Mouse (Mus musculus): ENCODE measurements around the gene Pnpla1. TPM values are rescaled to one million over a fixed set of nuclear protein-coding genes. Genes with fewer than 3 reads are reported as not detected.

The Pnpla1 gene
- polyA plus RNA-seq, 1 experiment, result 0.40 TPM

DNA sequence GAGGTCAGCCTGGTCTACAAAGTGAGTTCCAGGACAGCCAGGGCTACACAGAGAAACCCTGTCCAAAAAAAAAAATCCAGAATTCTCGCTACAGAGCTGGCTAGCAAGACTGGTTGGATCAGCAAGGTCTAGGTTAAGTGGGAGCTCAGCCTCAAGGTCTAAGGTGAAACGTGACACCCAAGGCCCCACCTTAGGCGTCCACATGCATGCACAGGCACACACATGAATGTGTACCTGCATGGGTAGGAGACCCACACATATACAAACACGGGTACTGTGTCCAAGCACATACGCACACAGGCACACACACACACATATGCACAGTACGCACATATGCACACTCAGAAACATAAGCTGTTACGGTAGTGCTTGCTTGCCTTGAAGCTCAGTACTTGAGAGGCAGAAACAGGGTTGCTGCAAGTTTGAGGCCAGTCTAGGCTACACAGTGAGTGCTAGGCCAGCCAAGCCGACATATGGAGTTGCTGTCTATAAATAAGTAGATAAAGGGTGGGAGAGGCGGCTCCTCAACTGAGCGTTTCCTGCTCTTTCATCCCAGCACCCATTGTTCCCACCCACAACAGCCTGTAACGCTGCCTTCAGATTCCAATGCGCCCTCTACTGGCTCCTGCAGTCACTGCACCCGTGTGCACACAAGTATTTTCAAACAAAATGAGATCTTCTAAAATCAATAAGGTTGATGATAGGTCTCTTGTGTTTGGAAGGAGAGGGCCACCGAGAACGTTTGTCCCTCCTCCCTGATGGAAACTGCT lies 68.8 kb downstream of the Pnpla1 start:
- H3K27ac ChIP-seq (ENCODE audit: insufficient read depth, low read length), result no peak overlapping the region
- TF ChIP-seq POLR2A (IDR thresholded peaks at IDR 0.05; ENCODE audit: extremely low read depth, insufficient read depth, low read length), result no peak
- TF ChIP-seq CTCF (IDR thresholded peaks at IDR 0.05; ENCODE audit: extremely low read depth, insufficient read depth, low read length), result peak; percentile 69
- no peak overlapping the region for H3K4me3 ChIP-seq (ENCODE audit: insufficient read depth, low read length)
- peaks cover 1% of the 10 kb centered on the region; the same call in 1 of the 2 replicates for H3K4me1 ChIP-seq (ENCODE audit: control insufficient read depth, insufficient read depth, low read length)

DNA sequence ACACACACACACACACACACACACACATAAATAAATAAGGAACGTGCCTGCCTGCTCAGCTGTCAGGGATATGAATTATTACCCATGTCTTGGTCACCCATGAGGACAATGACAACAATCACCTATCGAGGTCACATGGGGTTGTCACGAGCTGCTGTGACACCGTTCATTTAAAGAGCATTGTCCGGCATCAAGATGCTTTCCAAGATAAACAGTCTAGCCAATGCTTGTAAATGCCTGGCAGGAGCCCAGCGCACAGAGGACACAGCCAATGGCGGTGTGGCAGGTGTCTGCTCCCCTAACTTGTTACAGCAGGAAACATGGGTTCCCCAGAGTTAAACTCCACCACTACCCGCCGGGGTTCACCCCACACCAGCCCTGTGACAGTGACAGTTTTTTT lies 69.8 kb downstream of the Pnpla1 start:
- H3K4me3 ChIP-seq (ENCODE audit: insufficient read depth, low read length), result no peak overlapping the region
- TF ChIP-seq POLR2A (IDR thresholded peaks at IDR 0.05; ENCODE audit: extremely low read depth, insufficient read depth, low read length) (no peak), CTCF (IDR thresholded peaks at IDR 0.05; ENCODE audit: extremely low read depth, insufficient read depth, low read length) (no peak)

DNA sequence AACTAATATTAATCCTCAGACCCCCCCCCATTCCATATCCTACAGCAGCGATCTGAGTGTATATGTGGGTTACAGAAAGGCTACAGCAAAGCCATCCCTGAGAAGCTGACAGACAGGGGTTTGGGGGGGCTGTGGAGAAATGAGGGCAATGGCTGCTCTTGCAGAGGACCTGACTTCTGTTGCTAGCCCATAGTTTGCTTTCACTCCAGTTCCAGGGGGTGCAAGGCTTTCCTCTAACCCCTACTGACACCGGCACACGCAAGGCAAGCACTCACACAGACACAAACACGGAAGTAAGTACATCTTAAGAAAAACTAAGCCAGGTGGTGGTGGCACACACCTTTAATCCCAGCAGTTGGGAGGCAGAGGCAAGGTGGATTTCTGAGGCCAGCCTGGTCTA lies 71.2 kb downstream of the Pnpla1 start:
- Histone ChIP-seq H3K4me1 (ENCODE audit: control insufficient read depth, insufficient read depth, low read length) (peaks cover 1% of the 10 kb centered on the region; the same call in 1 of the 2 replicates), H3K4me3 (ENCODE audit: insufficient read depth, low read length) (no peak overlapping the region), H3K27ac (ENCODE audit: insufficient read depth, low read length) (no peak overlapping the region)
- TF ChIP-seq CTCF (IDR thresholded peaks at IDR 0.05; ENCODE audit: extremely low read depth, insufficient read depth, low read length), result no peak
- TF ChIP-seq POLR2A (IDR thresholded peaks at IDR 0.05; ENCODE audit: extremely low read depth, insufficient read depth, low read length), result no peak

More for the DNA sequence above, 69.8 kb downstream of the Pnpla1 start:
- peaks cover 1% of the 10 kb centered on the region; the same call in 1 of the 2 replicates for H3K4me1 ChIP-seq (ENCODE audit: control insufficient read depth, insufficient read depth, low read length)
- no peak overlapping the region for H3K27ac ChIP-seq (ENCODE audit: insufficient read depth, low read length)

DNA sequence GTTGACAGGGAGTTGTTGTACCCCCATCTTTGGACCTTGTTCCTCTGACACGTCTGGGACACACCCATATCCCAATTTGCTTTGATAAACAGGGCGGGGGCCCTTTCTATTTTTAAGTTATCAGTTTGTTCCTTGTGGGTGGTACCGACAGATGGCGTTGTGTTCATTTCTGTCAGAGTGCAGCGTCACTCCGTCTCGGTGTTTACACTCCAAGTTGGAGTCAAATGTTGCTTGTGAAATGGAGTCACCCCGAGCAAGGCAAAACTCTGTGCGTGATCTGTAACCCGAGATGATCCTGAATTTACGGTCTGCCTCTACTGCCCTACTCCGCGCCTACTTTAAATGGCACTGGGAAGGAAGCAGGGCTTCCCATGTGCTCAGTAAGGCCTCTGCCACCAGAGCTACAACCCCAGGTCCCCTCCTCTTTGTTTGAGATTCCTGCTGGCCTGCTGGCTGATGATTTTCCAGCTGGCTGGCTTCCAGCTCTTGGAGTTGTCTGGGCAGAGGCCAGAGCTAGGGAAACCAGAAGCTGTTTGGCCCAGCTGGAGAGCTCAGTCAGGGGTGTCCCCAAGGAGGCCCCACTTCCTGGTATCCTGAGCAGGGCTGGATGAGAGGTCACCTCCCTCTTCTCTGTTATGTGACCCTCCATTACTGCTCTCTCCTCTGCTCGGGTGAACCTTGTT lies 72.3 kb downstream of the Pnpla1 start:
- H3K27ac ChIP-seq (ENCODE audit: insufficient read depth, low read length), result no peak overlapping the region
- TF ChIP-seq CTCF (IDR thresholded peaks at IDR 0.05; ENCODE audit: extremely low read depth, insufficient read depth, low read length), result no peak
- TF ChIP-seq POLR2A (IDR thresholded peaks at IDR 0.05; ENCODE audit: extremely low read depth, insufficient read depth, low read length), result no peak
- no peak overlapping the region for H3K4me3 ChIP-seq (ENCODE audit: insufficient read depth, low read length)
- peaks cover 1% of the 10 kb centered on the region; the same call in 1 of the 2 replicates for H3K4me1 ChIP-seq (ENCODE audit: control insufficient read depth, insufficient read depth, low read length)

DNA sequence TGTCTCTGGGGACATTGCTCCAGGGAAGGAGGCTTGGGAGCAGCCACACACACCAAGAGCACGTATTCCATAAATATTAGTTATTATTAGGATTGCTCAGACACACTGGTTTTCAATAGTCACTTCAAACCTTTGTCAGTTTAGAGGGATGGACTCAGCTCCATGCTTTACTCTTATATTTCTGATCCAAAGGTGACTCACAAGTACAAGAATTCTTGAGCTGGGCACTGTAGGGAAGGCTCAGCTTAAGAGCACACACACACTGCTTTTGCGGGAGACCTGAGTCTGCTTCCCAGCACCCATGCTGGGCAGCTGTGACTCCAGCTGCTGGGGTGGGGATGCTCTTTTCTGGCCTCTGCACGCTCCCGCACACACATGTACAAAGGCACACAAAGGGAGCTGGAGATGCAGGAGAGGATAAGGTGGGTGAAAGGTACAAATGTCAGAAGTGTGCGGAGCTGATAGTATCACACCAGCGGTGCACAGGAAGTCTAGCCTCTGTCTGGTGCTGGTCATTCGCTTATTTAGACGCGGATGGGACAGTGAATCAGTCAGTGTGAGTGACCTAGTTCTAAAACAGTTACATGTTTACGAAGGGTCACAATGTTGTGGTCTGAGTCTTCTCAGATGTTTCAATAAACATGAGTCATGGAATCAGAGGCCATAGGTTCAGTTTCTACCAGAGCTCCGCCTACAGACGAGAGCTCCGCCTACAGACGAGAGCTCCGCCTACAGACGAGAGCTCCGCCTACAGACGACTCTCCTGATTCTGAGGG lies 73.4 kb downstream of the Pnpla1 start:
- Histone ChIP-seq H3K27ac (ENCODE audit: insufficient read depth, low read length) (no peak overlapping the region), H3K4me3 (ENCODE audit: insufficient read depth, low read length) (no peak overlapping the region), H3K4me1 (ENCODE audit: control insufficient read depth, insufficient read depth, low read length) (peaks cover 1% of the 10 kb centered on the region; the same call in 1 of the 2 replicates)
- TF ChIP-seq POLR2A (IDR thresholded peaks at IDR 0.05; ENCODE audit: extremely low read depth, insufficient read depth, low read length) (no peak), CTCF (IDR thresholded peaks at IDR 0.05; ENCODE audit: extremely low read depth, insufficient read depth, low read length) (no peak)

DNA sequence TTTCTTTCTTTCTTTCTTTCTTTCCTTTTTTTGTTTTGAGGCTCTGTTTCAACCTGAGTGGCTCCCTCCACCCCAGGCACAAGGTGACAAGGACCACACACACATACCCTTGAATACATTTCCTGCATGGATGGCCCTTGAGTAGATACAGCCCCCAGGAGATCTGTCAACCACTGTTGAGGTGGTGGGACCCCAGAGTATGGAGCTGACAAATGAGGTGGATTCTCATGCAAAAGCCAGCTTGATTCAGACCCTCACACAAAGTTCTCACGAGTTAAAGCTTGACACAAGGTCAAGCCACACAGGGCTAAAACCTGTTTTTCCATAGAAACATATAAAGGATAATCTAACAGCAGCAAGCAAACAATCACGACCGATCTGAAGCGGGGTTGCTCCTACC lies 74.1 kb downstream of the Pnpla1 start:
- Histone ChIP-seq H3K27ac (ENCODE audit: insufficient read depth, low read length) (no peak overlapping the region), H3K4me1 (ENCODE audit: control insufficient read depth, insufficient read depth, low read length) (peaks cover 1% of the 10 kb centered on the region; the same call in 1 of the 2 replicates), H3K4me3 (ENCODE audit: insufficient read depth, low read length) (no peak overlapping the region)
- no peak for TF ChIP-seq CTCF (IDR thresholded peaks at IDR 0.05; ENCODE audit: extremely low read depth, insufficient read depth, low read length)
- no peak for TF ChIP-seq POLR2A (IDR thresholded peaks at IDR 0.05; ENCODE audit: extremely low read depth, insufficient read depth, low read length)

DNA sequence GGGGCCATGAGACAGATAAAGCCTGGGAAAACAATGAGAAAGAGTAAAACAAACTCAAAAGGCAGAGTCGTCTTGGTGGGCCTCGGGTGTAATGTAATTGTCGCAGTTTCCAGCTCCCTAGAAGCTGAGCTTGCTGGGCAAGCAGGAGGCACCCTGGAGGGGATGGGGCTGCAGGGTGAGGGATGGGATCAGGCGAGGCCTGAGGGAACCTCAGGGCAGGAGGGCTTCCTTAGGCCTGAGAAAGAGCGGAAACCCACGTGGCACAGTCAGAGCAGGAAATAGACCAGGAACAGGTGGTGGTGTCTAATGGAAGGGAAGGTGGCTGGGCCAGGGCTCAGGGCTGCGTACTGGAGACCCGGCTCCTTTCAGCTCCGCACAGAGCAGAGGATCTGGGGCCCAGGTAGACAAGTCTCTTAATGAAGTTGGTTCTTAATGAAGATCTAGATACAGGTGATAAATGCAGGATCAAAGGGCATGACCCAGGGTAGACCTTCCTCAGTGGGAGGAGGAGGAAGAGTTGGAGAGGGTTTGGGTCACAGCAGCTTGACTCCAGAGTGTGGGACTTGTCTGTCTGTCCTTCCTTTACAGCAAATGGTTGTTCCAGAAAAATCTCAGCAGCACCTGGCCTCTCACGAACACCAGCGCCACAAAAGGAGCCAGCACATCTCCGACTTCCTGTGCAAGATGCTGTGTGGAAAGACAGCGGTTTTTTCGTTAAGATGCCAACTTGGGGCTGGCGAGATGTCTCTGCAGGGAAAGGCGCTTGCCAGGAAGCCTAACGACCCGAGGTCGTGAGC lies 76.1 kb downstream of the Pnpla1 start:
- Histone ChIP-seq H3K4me3 (ENCODE audit: insufficient read depth, low read length) (no peak overlapping the region), H3K27ac (ENCODE audit: insufficient read depth, low read length) (no peak overlapping the region), H3K4me1 (ENCODE audit: control insufficient read depth, insufficient read depth, low read length) (peaks cover 1% of the 10 kb centered on the region; the same call in 1 of the 2 replicates)
- no peak for TF ChIP-seq POLR2A (IDR thresholded peaks at IDR 0.05; ENCODE audit: extremely low read depth, insufficient read depth, low read length)
- no peak for TF ChIP-seq CTCF (IDR thresholded peaks at IDR 0.05; ENCODE audit: extremely low read depth, insufficient read depth, low read length)

DNA sequence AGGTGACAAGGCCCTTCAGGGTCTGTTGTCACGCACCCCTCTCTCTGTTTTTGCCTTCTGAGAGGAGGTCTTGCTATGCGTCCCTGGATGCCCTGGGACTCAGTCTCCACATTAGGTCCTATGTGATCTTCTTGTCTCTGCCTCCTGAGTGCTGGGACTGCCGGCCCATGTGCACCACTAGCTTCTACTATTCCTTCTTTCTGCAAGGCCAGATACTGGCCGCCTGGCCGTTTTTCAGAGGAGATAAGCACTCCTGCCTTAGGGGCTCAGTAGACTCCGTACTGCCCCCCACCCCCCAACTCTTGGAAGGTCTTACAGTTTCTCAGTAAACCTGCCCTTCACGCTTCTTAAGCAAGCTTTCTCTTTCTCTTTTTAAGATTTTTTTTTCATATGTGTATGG lies 77.9 kb downstream of the Pnpla1 start:
- no peaks in the 10 kb centered on the region for H3K4me1 ChIP-seq (ENCODE audit: control insufficient read depth, insufficient read depth, low read length)
- H3K27ac ChIP-seq (ENCODE audit: insufficient read depth, low read length), result no peak overlapping the region
- TF ChIP-seq POLR2A (IDR thresholded peaks at IDR 0.05; ENCODE audit: extremely low read depth, insufficient read depth, low read length) (no peak), CTCF (IDR thresholded peaks at IDR 0.05; ENCODE audit: extremely low read depth, insufficient read depth, low read length) (no peak)
- no peak overlapping the region for H3K4me3 ChIP-seq (ENCODE audit: insufficient read depth, low read length)

Measured in cortical plate, adult 2 months (tissue).